Mouse (Mus musculus): Measurements from ENCODE around the gene Mrpl17. TPM values are rescaled to one million over a fixed set of nuclear protein-coding genes. Genes with fewer than 3 reads are reported as not detected.

The Mrpl17 gene
- total RNA-seq, 2 experiments from 2014 or later, result 104 to 108 TPM

- no peak for TF ChIP-seq CTCF (conservative IDR thresholded peaks at IDR 0.05)
- DNase-seq (ENCODE audit: low spot score in 2 of 2), result no peak
- no peak overlapping the region for H3K27ac ChIP-seq
- H3K4me3 ChIP-seq, result no peak overlapping the region
These were observed 7.5 kb downstream of the Mrpl17 start for GRCm38 (mm10) chr7:105803428-105803827.

- no peak for DNase-seq (ENCODE audit: low spot score in 2 of 2)
- Histone ChIP-seq H3K27ac (peak overlapping the region; percentile 39; the same call in 1 of the 2 replicates), H3K4me3 (no peak overlapping the region)
- no peak for TF ChIP-seq CTCF (conservative IDR thresholded peaks at IDR 0.05)
These were observed 8.1 kb downstream of the Mrpl17 start for GRCm38 (mm10) chr7:105802771-105803170.

- Histone ChIP-seq H3K4me3 (no peak overlapping the region), H3K27ac (peak overlapping the region; percentile 39; the same call in 1 of the 2 replicates)
- DNase-seq (ENCODE audit: low spot score in 2 of 2), result no peak
- TF ChIP-seq CTCF (conservative IDR thresholded peaks at IDR 0.05), result no peak
These were observed 8.6 kb downstream of the Mrpl17 start for GRCm38 (mm10) chr7:105802312-105802711.

GRCm38 (mm10) chr7:105796972-105797371, 13.9 kb downstream of the Mrpl17 start:
- no peak for DNase-seq (ENCODE audit: low spot score in 2 of 2)
- no peak overlapping the region for H3K27ac ChIP-seq
- no peak for TF ChIP-seq CTCF (conservative IDR thresholded peaks at IDR 0.05)
- H3K4me3 ChIP-seq, result no peak overlapping the region

- Histone ChIP-seq H3K4me3 (no peak overlapping the region), H3K27ac (no peak overlapping the region)
- no peak for DNase-seq (ENCODE audit: low spot score in 2 of 2)
- TF ChIP-seq CTCF (conservative IDR thresholded peaks at IDR 0.05), result peak; percentile 76
These were observed 15.0 kb downstream of the Mrpl17 start for GRCm38 (mm10) chr7:105795759-105796366.

GRCm38 (mm10) chr7:105793701-105794100, 17.2 kb downstream of the Mrpl17 start:
- DNase-seq (ENCODE audit: low spot score in 2 of 2), result no peak
- no peak overlapping the region for H3K4me3 ChIP-seq
- TF ChIP-seq CTCF (conservative IDR thresholded peaks at IDR 0.05), result no peak
- H3K27ac ChIP-seq, result peak overlapping the region; percentile 25; the same call in 1 of the 2 replicates

GRCm38 (mm10) chr7:105791147-105791546, 19.8 kb downstream of the Mrpl17 start:
- H3K4me3 ChIP-seq, result no peak overlapping the region
- TF ChIP-seq CTCF (conservative IDR thresholded peaks at IDR 0.05), result no peak
- DNase-seq (ENCODE audit: low spot score in 2 of 2), result no peak
- H3K27ac ChIP-seq, result no peak overlapping the region

GRCm38 (mm10) chr7:105787285-105788140, 23.4 kb downstream of the Mrpl17 start, which contains the start of gene Dchs1:
Dchs1 (minus strand) TSS chr7:105787654.
- peak within 1 kb of the TSS; percentile 64 for H3K4me3 ChIP-seq
- no peak for DNase-seq (ENCODE audit: low spot score in 2 of 2)
- no peak for TF ChIP-seq CTCF (conservative IDR thresholded peaks at IDR 0.05)
- peak within 1 kb of the TSS; percentile 73; the same call in 1 of the 2 replicates for H3K27ac ChIP-seq

- no peak for TF ChIP-seq CTCF (conservative IDR thresholded peaks at IDR 0.05)
- Histone ChIP-seq H3K4me3 (peak overlapping the region; percentile 64), H3K27ac (peak overlapping the region; percentile 73; the same call in 1 of the 2 replicates)
- DNase-seq (ENCODE audit: low spot score in 2 of 2), result no peak
These were observed 24.2 kb downstream of the Mrpl17 start for GRCm38 (mm10) chr7:105786506-105787284.

- DNase-seq (ENCODE audit: low spot score in 2 of 2), result no peak
- no peak for TF ChIP-seq CTCF (conservative IDR thresholded peaks at IDR 0.05)
- Histone ChIP-seq H3K27ac (no peak overlapping the region), H3K4me3 (no peak overlapping the region)
These were observed 26.3 kb downstream of the Mrpl17 start for GRCm38 (mm10) chr7:105784556-105784955.

GRCm38 (mm10) chr7:105783861-105784260, 27.0 kb downstream of the Mrpl17 start:
- H3K4me3 ChIP-seq, result no peak overlapping the region

GRCm38 (mm10) chr7:105778553-105779265, 32.2 kb downstream of the Mrpl17 start:
- Histone ChIP-seq H3K4me3 (no peak overlapping the region), H3K27ac (peak overlapping the region; percentile 44; the same call in 1 of the 2 replicates)
- TF ChIP-seq CTCF (conservative IDR thresholded peaks at IDR 0.05), result no peak
- DNase-seq (ENCODE audit: low spot score in 2 of 2), result no peak

More at GRCm38 (mm10) chr7:105783861-105784260, 27.0 kb downstream of the Mrpl17 start:
- DNase-seq (ENCODE audit: low spot score in 2 of 2), result no peak
- TF ChIP-seq CTCF (conservative IDR thresholded peaks at IDR 0.05), result no peak
- H3K27ac ChIP-seq, result no peak overlapping the region
